Mouse (Mus musculus) limb, embryonic 13.5 days (tissue): ENCODE measurements around the gene Aif1. TPM values are rescaled to one million over a fixed set of nuclear protein-coding genes. Genes with fewer than 3 reads are reported as not detected.

ENCODE experiments used
- ATAC-seq: fragments of 200-750 bp; cut with Nextera tagmentation; 2 replicates; pipeline ENCODE4 v1.8.0; 2017; ENCODE audit warnings: low read depth, moderate number of reproducible peaks, moderate TSS enrichment; ENCODE audit not compliant: low FRiP score
- H3K27ac ChIP-seq: fragments of 300-500 bp; sonication (generic); 2 replicates; pipeline ENCODE4 v1.5.1; 2015; ENCODE audit warnings: inconsistent platforms, mild to moderate bottlenecking, moderate library complexity
- H3K27me3 ChIP-seq: fragments of 300-500 bp; sonication (generic); 2 replicates; pipeline ENCODE4 v1.6.1; 2015; ENCODE audit warnings: mild to moderate bottlenecking, inconsistent platforms
- H3K36me3 ChIP-seq: fragments of 300-500 bp; sonication (generic); 2 replicates; pipeline ENCODE4 v1.6.1; 2015; ENCODE audit warnings: inconsistent platforms, mild to moderate bottlenecking, moderate library complexity
- H3K4me1 ChIP-seq: fragments of 300-500 bp; sonication (generic); 2 replicates; pipeline ENCODE4 v1.6.1; 2015; ENCODE audit warnings: inconsistent platforms
- H3K4me2 ChIP-seq: fragments of 300-500 bp; sonication (generic); replicated peaks from 2 replicates; pipeline ENCODE4 v1.6.1; 2015; ENCODE audit warnings: inconsistent platforms, mild to moderate bottlenecking, moderate library complexity
- H3K4me3 ChIP-seq: fragments of 300-500 bp; sonication (generic); 2 replicates; pipeline ENCODE4 v1.5.1; 2015; ENCODE audit warnings: moderate library complexity, mild to moderate bottlenecking, inconsistent platforms
- H3K9ac ChIP-seq: fragments of 300-500 bp; sonication (generic); 2 replicates; pipeline ENCODE4 v1.6.1; 2015; ENCODE audit warnings: mild to moderate bottlenecking, inconsistent platforms
- H3K9me3 ChIP-seq: fragments of 300-500 bp; sonication (generic); 2 replicates; pipeline ENCODE4 v1.6.1; 2016; ENCODE audit warnings: inconsistent platforms
- WGBS: fragments of 180-500 bp; shearing (Covaris S2); methylation state at CpG from one replicate; pipeline ENCODE4 v1.1.7; 2015; 5-methylcytosine and 5-hydroxymethylcytosine counted together
- polyA plus RNA-seq: library from polyadenylated mRNA; unstranded; fragments of >200 nt; fragmentation: Nextera tagmentation; extraction: Ambion mirVana; gene quantifications from 2 replicates; pipeline ENCODE4 v1.2.1, GENCODE M21; 2015

Gene Aif1
- polyA plus RNA-seq, 1 experiment from 2014 or later, result 9.0 TPM

DNA sequence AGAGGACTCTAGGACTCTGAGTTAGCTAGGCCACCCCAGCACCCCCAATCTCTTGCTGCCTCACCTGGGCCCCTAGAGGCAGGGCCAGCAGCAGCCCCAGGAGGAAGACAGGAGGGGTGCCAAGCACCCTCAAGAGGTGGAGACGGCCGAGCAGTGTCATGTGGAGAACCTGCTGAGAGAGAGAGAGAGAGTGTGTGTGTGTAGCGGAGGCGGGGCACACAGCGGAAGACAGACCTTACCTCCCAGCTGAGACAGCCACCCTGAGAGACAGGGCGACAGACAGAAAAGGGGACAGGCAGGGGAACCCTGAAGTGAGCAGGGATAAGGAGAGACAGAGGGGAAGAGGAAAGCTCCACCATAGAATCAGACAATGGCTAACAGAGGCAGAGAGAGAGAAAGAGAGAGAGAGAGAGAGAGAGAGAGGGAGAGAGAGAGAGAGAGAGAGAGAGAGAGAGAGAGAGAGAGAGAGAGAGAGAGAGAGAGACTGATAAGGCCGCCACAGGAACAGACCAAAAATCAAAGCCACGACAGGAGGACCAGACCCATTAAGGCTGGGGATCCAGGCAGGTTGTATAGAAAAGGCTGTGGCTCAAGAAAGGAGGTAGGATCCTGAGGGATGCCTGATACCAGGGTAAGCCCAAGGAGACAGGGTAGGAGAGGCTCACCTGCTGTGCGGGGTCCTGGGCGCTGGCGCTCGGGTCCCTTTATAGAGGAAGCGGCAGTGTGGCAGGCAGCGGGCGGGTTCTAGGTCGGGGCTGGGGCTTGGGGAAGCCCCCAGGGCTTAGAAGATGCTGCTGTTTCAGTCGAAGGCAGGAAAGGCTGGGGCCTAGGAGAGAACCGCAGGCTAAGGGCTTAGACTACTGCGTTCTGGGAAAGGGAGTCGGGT is 28.9 kb upstream of the Aif1 start, which contains the start of gene Lta:
TSS of gene Lta (minus strand) at position 858 of the 886 bp plus-strand sequence.
- ATAC-seq, result no peak

DNA sequence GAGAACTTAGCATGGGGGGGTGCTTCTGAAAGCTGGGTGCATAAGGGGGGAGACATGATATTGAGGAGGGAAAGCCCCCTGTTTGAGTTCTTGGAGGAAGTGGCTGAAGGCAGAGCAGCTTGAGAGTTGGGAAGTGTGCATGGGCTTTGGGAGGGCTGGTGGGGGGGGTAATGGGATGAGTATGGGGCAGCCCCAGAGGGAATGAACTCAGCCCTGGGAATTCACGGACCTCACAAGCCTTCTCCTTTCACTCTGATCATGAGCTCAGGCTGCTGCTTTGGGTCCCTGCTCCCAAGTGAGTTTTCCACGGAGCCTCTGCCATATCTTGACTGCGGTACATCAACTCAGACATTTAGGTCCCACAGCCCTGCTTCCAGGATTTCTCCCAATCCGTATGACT is 26.6 kb upstream of the Aif1 start:
- no peaks in the 10 kb centered on the region for H3K36me3 ChIP-seq
- WGBS, result 70% methylated on average over 4 of the region's 4 CpGs
- H3K27me3 ChIP-seq, result peaks cover 78% of the 10 kb centered on the region
- no peak overlapping the region for H3K9ac ChIP-seq
- H3K27ac ChIP-seq, result no peak overlapping the region
- no peak overlapping the region for H3K4me3 ChIP-seq
- no peak overlapping the region for H3K4me2 ChIP-seq
- no peak for ATAC-seq
- no peaks in the 10 kb centered on the region for H3K4me1 ChIP-seq
- H3K9me3 ChIP-seq, result no peaks in the 10 kb centered on the region

More for the DNA sequence above, 28.9 kb upstream of the Aif1 start, which contains the start of gene Lta:
- Histone ChIP-seq H3K9ac (0 out of 2 replicates have a peak within 1 kb of the TSS, but pooled peaks have one; percentile 13), H3K27ac (no peak within 1 kb of the TSS), H3K4me2 (no peak within 1 kb of the TSS), H3K36me3 (no peaks in the 10 kb centered on the region), H3K4me1 (no peaks in the 10 kb centered on the region), H3K27me3 (peaks cover 60% of the 10 kb centered on the region), H3K4me3 (no peak within 1 kb of the TSS), H3K9me3 (no peaks in the 10 kb centered on the region)
- WGBS, result 24% methylated on average over 20 of the region's 20 CpGs

DNA sequence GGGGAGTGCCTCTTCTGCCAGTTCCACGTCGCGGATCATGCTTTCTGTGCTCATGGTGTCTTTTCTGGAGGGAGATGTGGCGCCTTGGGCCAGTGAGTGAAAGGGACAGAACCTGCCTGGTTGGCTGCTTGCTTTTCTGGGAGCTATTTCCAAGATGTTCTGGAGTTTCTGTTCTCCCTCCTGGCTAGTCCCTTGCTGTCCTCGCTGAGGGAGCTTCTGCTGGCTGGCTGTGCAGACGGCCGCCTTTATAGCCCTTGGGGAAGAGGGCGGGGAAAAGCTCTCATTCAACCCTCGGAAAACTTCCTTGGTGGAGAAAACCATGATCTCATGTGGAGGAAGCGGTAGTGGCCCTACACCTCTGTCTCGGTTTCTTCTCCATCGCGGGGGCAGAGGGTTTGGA is 25.9 kb upstream of the Aif1 start, which contains the start of gene Tnf:
TSS of gene Tnf (minus strand) at position 221 of the 400 bp plus-strand sequence.
- H3K36me3 ChIP-seq, result no peaks in the 10 kb centered on the region
- H3K9me3 ChIP-seq, result no peaks in the 10 kb centered on the region
- no peak within 1 kb of the TSS for H3K27ac ChIP-seq
- H3K4me1 ChIP-seq, result no peaks in the 10 kb centered on the region
- peak within 1 kb of the TSS; percentile 25; the same call in 1 of the 2 replicates for H3K4me2 ChIP-seq
- no peak within 1 kb of the TSS for H3K9ac ChIP-seq
- peaks cover 84% of the 10 kb centered on the region for H3K27me3 ChIP-seq
- 32% methylated on average over 13 of the region's 13 CpGs for WGBS
- no peak within 1 kb of the TSS for H3K4me3 ChIP-seq
- no peak for ATAC-seq

DNA sequence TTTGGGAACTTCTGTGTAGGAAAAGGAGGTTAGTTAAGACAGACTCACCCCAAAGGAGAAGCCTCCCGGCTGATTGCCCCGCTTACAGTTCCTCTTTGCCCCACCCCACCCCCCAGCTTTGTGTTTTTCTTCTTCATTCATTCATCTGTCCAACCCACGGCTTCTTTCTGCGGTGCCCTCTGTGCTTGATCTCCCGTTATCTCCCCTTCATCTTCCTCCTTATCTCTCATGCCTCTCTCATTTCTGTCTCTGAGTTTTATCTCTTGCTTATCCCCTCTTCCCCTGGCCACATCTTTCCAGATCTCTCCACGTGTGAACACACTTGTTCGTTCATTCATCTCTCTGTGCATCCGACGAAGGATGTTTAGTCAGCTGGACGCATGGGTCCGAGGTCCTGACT is 25.3 kb upstream of the Aif1 start:
- 71% methylated on average over 11 of the region's 11 CpGs for WGBS
- no peak for ATAC-seq
- peaks cover 89% of the 10 kb centered on the region for H3K27me3 ChIP-seq
- H3K4me2 ChIP-seq, result no peak overlapping the region
- H3K4me1 ChIP-seq, result peaks cover 2% of the 10 kb centered on the region
- no peak overlapping the region for H3K27ac ChIP-seq
- no peak overlapping the region for H3K4me3 ChIP-seq
- no peaks in the 10 kb centered on the region for H3K9me3 ChIP-seq
- no peak overlapping the region for H3K9ac ChIP-seq
- H3K36me3 ChIP-seq, result no peaks in the 10 kb centered on the region

DNA sequence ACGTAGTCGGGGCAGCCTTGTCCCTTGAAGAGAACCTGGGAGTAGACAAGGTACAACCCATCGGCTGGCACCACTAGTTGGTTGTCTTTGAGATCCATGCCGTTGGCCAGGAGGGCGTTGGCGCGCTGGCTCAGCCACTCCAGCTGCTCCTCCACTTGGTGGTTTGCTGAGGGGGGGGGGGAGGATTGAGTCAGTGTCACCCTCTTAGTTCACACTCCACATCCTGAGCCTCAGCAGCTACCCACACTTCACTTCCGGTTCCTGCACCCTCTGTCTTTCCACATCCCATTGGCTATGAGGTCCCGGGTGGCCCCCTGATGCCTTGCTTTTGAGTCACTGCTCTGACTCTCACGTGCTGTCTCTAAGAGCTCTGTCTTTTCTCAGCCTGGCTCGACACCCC is 24.5 kb upstream of the Aif1 start:
- H3K4me2 ChIP-seq, result no peak overlapping the region
- H3K4me1 ChIP-seq, result peaks cover 9% of the 10 kb centered on the region
- H3K27ac ChIP-seq, result no peak overlapping the region
- ATAC-seq, result no peak
- WGBS, result 88% methylated on average over 11 of the region's 11 CpGs
- H3K4me3 ChIP-seq, result no peak overlapping the region
- peaks cover 91% of the 10 kb centered on the region for H3K27me3 ChIP-seq
- no peaks in the 10 kb centered on the region for H3K36me3 ChIP-seq
- H3K9ac ChIP-seq, result no peak overlapping the region
- no peaks in the 10 kb centered on the region for H3K9me3 ChIP-seq

DNA sequence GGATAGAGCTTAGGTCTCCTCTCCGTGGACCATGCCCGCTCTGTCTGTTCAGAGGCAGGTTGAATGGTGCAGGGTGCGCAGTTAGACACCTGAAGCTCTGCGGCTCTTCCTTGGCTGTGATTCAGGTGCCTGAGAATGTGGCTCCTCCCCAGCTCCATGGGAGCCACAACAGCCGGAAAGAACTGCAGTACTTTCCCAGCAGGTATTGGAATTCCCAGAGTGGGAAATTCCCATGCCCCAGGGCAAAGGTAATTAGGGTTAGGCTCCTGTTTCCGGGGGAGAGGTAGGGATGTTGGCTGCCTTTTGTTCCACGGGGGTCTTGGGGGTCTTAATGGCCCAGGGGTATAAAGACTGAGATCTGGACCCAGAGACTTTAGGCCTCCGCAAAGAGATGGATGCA is 23.1 kb upstream of the Aif1 start:
- Histone ChIP-seq H3K4me2 (no peak overlapping the region), H3K27ac (no peak overlapping the region), H3K36me3 (no peaks in the 10 kb centered on the region), H3K4me3 (no peak overlapping the region), H3K9ac (no peak overlapping the region), H3K4me1 (peaks cover 15% of the 10 kb centered on the region), H3K27me3 (peaks cover 93% of the 10 kb centered on the region), H3K9me3 (no peaks in the 10 kb centered on the region)
- no peak for ATAC-seq
- WGBS, result 20% methylated on average over 8 of the region's 8 CpGs

DNA sequence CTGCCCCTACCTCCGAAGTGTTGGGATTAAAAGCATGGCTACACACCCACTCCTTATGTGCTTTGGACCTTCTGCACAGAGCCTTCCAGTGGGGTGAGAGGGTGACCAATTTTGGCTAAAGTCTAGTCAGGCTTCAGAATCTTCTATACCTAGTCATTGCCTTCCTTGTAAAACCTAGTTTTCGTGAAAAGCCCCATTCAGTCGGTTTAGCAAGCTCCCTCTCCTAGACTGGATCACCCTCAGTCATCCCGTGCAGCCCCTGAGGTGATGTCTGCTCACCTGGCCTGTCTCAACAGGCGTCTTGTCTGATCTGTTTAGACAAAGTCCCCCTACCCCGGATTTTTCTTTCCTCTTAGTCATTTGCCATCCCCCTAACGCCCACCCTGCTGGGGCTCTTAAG is 22.2 kb upstream of the Aif1 start:
- Histone ChIP-seq H3K36me3 (no peaks in the 10 kb centered on the region), H3K27ac (no peak overlapping the region), H3K9ac (no peak overlapping the region), H3K4me3 (no peak overlapping the region), H3K9me3 (no peaks in the 10 kb centered on the region), H3K27me3 (peaks cover 91% of the 10 kb centered on the region), H3K4me1 (peaks cover 15% of the 10 kb centered on the region), H3K4me2 (no peak overlapping the region)
- no peak for ATAC-seq
- WGBS, result 63% methylated on average over 7 of the region's 7 CpGs

DNA sequence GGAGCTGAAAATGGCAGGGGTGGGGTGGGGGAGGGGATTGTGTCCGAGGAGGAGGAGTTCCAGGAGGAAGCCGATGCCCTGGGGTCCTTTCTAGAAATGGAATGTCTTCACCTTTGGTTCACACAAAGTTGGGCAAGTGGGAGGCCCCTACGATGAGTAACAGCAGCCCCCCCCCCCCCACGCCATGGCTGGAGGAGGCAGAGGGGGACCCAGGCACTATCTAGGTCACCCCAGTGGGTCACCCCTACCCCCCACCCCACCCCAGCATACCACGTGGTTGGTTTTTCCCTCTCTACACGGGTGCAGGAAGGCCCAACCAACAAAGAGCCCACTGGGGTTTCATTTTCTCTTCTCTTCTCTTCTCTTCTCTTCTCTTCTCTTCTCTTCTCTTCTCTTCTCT is 21.3 kb upstream of the Aif1 start:
- Histone ChIP-seq H3K27ac (no peak overlapping the region), H3K4me1 (peaks cover 15% of the 10 kb centered on the region), H3K9me3 (no peaks in the 10 kb centered on the region), H3K27me3 (peaks cover 82% of the 10 kb centered on the region), H3K4me2 (no peak overlapping the region), H3K4me3 (no peak overlapping the region), H3K9ac (no peak overlapping the region), H3K36me3 (no peaks in the 10 kb centered on the region)
- no peak for ATAC-seq
- 33% methylated on average over 6 of the region's 6 CpGs for WGBS

DNA sequence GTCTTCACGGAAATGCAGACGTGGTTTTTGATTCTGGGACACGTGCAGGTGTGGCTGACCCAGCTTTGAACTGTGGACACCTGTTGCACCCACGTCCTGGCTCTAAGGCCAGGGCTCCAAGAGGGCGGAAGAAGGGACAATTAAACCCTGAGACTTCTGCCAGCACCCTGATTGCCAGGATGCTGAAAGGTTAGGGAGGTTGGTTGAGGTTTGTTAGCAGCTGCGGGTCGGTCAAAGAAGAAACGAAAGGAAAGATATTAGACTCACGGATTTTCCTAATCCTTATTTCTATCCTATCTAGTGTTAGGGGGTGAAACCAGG is 20.4 kb upstream of the Aif1 start:
- no peaks in the 10 kb centered on the region for H3K9me3 ChIP-seq
- ATAC-seq, result no peak
- peak overlapping the region; percentile 47 for H3K4me3 ChIP-seq
- H3K4me2 ChIP-seq, result peak overlapping the region; percentile 79
- peaks cover 15% of the 10 kb centered on the region for H3K4me1 ChIP-seq
- H3K27me3 ChIP-seq, result peaks cover 74% of the 10 kb centered on the region
- 34% methylated on average over 9 of the region's 9 CpGs for WGBS
- H3K27ac ChIP-seq, result no peak overlapping the region
- peak overlapping the region; percentile 64 for H3K9ac ChIP-seq
- no peaks in the 10 kb centered on the region for H3K36me3 ChIP-seq

DNA sequence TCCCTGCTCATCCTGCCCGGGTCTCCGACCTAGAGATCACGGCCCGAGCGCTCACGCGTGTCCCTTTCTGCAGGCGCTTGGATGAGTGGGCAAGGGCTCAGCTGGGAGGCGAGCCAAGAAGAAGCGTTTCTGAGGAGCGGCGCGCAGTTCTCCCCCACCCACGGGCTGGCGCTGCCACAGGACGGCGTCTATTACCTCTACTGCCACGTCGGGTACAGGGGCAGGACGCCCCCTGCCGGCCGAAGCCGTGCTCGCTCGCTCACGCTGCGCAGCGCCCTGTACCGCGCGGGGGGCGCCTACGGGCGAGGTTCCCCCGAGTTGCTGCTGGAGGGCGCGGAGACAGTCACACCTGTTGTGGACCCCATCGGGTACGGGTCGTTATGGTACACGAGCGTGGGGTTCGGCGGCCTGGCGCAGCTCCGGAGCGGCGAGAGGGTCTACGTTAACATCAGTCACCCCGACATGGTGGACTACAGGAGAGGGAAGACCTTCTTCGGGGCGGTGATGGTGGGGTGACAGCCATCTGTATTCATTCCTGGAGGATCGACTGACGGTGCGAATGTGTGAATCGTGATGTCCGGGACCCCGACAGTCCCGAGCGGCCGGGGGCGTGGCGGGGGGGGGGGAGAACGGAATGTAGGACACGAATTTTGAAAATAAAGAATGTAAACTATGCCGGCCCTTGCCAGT is 19.9 kb upstream of the Aif1 start:
- 1% methylated on average over 66 of the region's 66 CpGs for WGBS
- H3K27me3 ChIP-seq, result peaks cover 69% of the 10 kb centered on the region

DNA sequence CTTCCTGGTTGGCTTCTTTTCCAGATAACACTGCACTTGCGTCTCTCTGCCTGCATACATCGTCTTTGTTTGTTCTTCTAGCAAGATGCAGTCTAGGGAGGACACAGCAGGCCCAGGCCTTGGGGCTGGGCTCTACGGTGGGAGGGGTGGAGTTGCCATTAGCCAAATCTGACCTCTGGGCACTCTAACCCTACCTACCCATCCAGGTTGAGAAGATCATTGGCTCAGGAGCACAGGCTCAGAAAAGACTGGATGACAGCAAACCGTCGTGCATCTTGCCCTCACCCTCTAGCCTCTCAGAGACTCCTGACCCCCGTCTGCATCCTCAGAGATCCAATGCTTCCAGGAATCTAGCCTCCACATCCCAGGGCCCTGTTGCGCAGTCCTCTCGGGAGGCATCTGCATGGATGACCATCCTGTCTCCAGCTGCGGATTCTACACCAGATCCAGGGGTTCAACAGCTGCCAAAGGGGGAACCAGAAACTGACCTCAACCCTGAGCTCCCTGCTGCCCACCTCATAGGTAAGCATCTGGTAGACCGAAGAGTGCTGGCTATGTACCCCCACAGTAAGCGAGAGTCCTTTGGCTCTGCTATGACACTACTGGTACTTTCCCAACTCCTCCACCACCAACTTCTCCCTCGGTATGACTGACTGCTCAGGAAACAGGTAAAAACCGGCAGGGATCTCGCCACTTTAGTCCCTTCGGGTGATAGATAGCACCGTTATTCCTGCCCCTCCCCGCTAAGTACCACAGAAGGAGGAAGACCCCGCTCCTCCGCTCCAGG is 19.2 kb upstream of the Aif1 start:
- Histone ChIP-seq H3K4me3 (peak overlapping the region; percentile 47), H3K9ac (peak overlapping the region; percentile 64), H3K4me1 (peaks cover 15% of the 10 kb centered on the region), H3K27me3 (peaks cover 61% of the 10 kb centered on the region), H3K4me2 (peak overlapping the region; percentile 79), H3K9me3 (no peaks in the 10 kb centered on the region), H3K27ac (no peak overlapping the region), H3K36me3 (no peaks in the 10 kb centered on the region)
- no peak for ATAC-seq
- WGBS, result 40% methylated on average over 19 of the region's 19 CpGs

More for the DNA sequence above, 19.9 kb upstream of the Aif1 start:
- ATAC-seq, result peak; percentile 85
- Histone ChIP-seq H3K27ac (no peak overlapping the region), H3K4me1 (peaks cover 15% of the 10 kb centered on the region), H3K9me3 (no peaks in the 10 kb centered on the region), H3K4me2 (peak overlapping the region; percentile 79), H3K9ac (peak overlapping the region; percentile 64), H3K36me3 (no peaks in the 10 kb centered on the region), H3K4me3 (peak overlapping the region; percentile 47)
